Mouse (Mus musculus): ENCODE measurements around the gene Xlr3c.
"Not testable (repeated sequence)": the region's sequence is repeated elsewhere in the genome, so short reads cannot be mapped to it uniquely, and the experiment has no call there.

DNA sequence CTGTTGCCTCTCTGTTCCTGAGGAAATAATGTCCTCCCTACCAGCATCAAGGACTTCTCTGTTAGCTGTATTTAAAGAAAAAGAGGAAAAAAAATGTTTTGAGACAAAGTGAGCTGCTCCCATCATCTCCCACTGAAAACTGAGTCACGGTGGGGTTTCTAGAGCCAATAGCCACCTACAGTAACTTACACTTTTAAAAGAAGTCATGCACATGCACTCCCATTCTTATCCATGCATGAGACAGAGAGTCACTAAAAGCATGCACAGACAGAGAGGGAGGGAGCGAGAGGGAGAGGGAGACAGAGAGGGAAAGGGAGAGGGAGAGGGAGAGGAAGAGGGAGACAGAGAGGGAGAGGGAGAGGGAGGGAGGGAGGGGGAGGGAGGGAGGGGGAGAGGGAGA lies 2.8 kb downstream of the Xlr3c start:
- not testable (repeated sequence) for TF ChIP-seq MAX (IDR thresholded peaks at IDR 0.05; ENCODE audit: low read depth); POLR2AphosphoS2 (IDR thresholded peaks at IDR 0.05; ENCODE audit: insufficient read length, low read depth); MYOD1 (IDR thresholded peaks at IDR 0.05; ENCODE audit: control insufficient read depth in 1 of 3, insufficient read length in 2 of 3, low read depth in 2 of 3); POLR2A (IDR thresholded peaks at IDR 0.05; ENCODE audit: insufficient read length, low read depth)
